ENCODE assay signal across 8 mouse cellular contexts in genomic region chr4:46040594-46041192, GRCm38 (mm10). TPM values are rescaled to one million over a fixed set of nuclear protein-coding genes. Genes with fewer than 3 reads are reported as not detected.
A peak's percentile ranks its signal among the peaks of the same experiment; 100 is the strongest.
DNase-seq lines count a peak whose midpoint lies in the region; ATAC-seq and TF ChIP-seq lines count a peak whose summit lies in the region.

No protein-coding gene starts in this region.

- intact Hi-C loops in heart, postnatal 10 days (cut with DNase I), result loop anchor here (2.0 kb wide), 1 partner anchor 24 kb away; no protein-coding TSS in a partner anchor

- peaks cover 5% of the 10 kb centered on the region; the same call in 1 of the 2 replicates for H3K27me3 ChIP-seq in ES-Bruce4 (ENCODE audit: control insufficient read depth, insufficient read depth, low read length, poor library complexity, severe bottlenecking)
- H3K27me3 ChIP-seq in liver, embryonic 16.5 days (ENCODE audit: control insufficient read depth, insufficient read depth, low read depth, low read length), result peaks cover 14% of the 10 kb centered on the region; the same call in 1 of the 2 replicates
- H3K27me3 ChIP-seq in stomach, postnatal 0 days (ENCODE audit: control insufficient read depth, insufficient read depth, low read length), result no peaks in the 10 kb centered on the region

- peak; percentile 88 for ATAC-seq in liver, embryonic 16.5 days (ENCODE audit: low read depth)
- peak; percentile 41 for ATAC-seq in stomach, postnatal 0 days (ENCODE audit: low FRiP score, low TSS enrichment)

- peak overlapping the region; percentile 80 for H3K4me2 ChIP-seq in liver, embryonic 16.5 days (ENCODE audit: low read depth, low read length)
- no peak overlapping the region for H3K4me2 ChIP-seq in stomach, postnatal 0 days (replicated peaks; ENCODE audit: low read depth)

- H3K4me3 ChIP-seq in ES-Bruce4 (ENCODE audit: low read depth, low read length), result no peak overlapping the region
- H3K4me3 ChIP-seq in liver, embryonic 16.5 days (ENCODE audit: low read depth, low read length), result peak overlapping the region; percentile 93
- H3K4me3 ChIP-seq in stomach, postnatal 0 days (ENCODE audit: low read depth, low read length), result no peak overlapping the region

- H3K27ac ChIP-seq in ES-Bruce4 (ENCODE audit: insufficient read depth, low read length), result no peak overlapping the region
- peak overlapping the region; percentile 98 for H3K27ac ChIP-seq in liver, embryonic 16.5 days (ENCODE audit: low read length)
- H3K27ac ChIP-seq in stomach, postnatal 0 days (replicated peaks), result no peak overlapping the region

- H3K36me3 ChIP-seq in ES-Bruce4 (ENCODE audit: control insufficient read depth, insufficient read depth, low read length, poor library complexity, severe bottlenecking), result no peaks in the 10 kb centered on the region
- H3K36me3 ChIP-seq in liver, embryonic 16.5 days (ENCODE audit: control insufficient read depth, insufficient read depth), result peaks cover 22% of the 10 kb centered on the region
- H3K36me3 ChIP-seq in stomach, postnatal 0 days (ENCODE audit: control insufficient read depth, insufficient read depth, low read length), result no peaks in the 10 kb centered on the region

- no peaks in the 10 kb centered on the region for H3K9me3 ChIP-seq in ES-Bruce4 (replicated peaks; ENCODE audit: control insufficient read depth, insufficient read depth, low read length, poor library complexity, severe bottlenecking)
- H3K9me3 ChIP-seq in liver, embryonic 16.5 days (replicated peaks; ENCODE audit: control insufficient read depth, low read length), result no peaks in the 10 kb centered on the region
- no peaks in the 10 kb centered on the region for H3K9me3 ChIP-seq in stomach, postnatal 0 days (ENCODE audit: control insufficient read depth, low read length)

- H3K9ac ChIP-seq in ES-Bruce4 (ENCODE audit: low read depth, poor library complexity, severe bottlenecking), result no peak overlapping the region
- H3K9ac ChIP-seq in liver, embryonic 16.5 days (ENCODE audit: low read depth, low read length), result peak overlapping the region; percentile 98
- no peak overlapping the region for H3K9ac ChIP-seq in stomach, postnatal 0 days (ENCODE audit: low read length)

- 2% methylated on average over 9 of the region's 9 CpGs for WGBS in liver, embryonic 16.5 days (ENCODE audit: insufficient replicate concordance)
- WGBS in stomach, postnatal 0 days, result 17% methylated on average over 9 of the region's 9 CpGs

- peak; percentile 10 for DNase-seq in kidney, adult 18-20 months
- no peak for DNase-seq in kidney, postnatal 14 days
- peak; percentile 67 for DNase-seq in cerebellum, adult 8-10 months
- DNase-seq in heart, postnatal 10 days, result peak; percentile 66 to 80
- no peak for DNase-seq in stomach, postnatal 0 days (ENCODE audit: low spot score)
- no peak for DNase-seq in frontal cortex, postnatal 10 days (ENCODE audit: low spot score in 2 of 2)

- TF ChIP-seq POLR2A in ES-Bruce4 (IDR thresholded peaks at IDR 0.05; ENCODE audit: insufficient read depth, low read length), result no peak

- no peaks in the 10 kb centered on the region for H3K4me1 ChIP-seq in ES-Bruce4 (ENCODE audit: control insufficient read depth, insufficient read depth, low read length)
- peaks cover 30% of the 10 kb centered on the region for H3K4me1 ChIP-seq in liver, embryonic 16.5 days (ENCODE audit: control insufficient read depth, low read depth, low read length)
- no peaks in the 10 kb centered on the region for H3K4me1 ChIP-seq in stomach, postnatal 0 days (replicated peaks; ENCODE audit: control insufficient read depth, insufficient read depth)

- TF ChIP-seq CTCF in ES-Bruce4 (IDR thresholded peaks at IDR 0.05; ENCODE audit: low read depth, low read length), result peak; percentile 32
- peak; percentile 74 for TF ChIP-seq CTCF in stomach, postnatal 0 days (IDR thresholded peaks at IDR 0.05; ENCODE audit: low read depth)

- TF ChIP-seq EP300 in ES-Bruce4 (IDR thresholded peaks at IDR 0.05; ENCODE audit: insufficient read depth, low read depth, low read length), result no peak
- TF ChIP-seq EP300 in stomach, postnatal 0 days (optimal IDR thresholded peaks at IDR 0.05), result no peak

RNA-seq across cellular contexts. Expression of gene Tmod1, which starts 2.0 kb away (rescaled TPM):
- 0.72 TPM in 1 of 2 replicates, not detected in the other for polyA plus RNA-seq in ES-Bruce4 (2011; ENCODE audit: insufficient read depth, insufficient read length, low read depth, missing spikeins)
- 100 to 1,000 TPM; 263 to 279 TPM for total RNA-seq in heart, postnatal 10 days (2021)
- 50.0 and 52.5 TPM in 2 replicates for polyA plus RNA-seq in liver, embryonic 16.5 days (2015; fragmentation: Nextera tagmentation; extraction: Ambion mirVana)
- polyA plus RNA-seq in stomach, postnatal 0 days (2015; fragmentation: Nextera tagmentation; extraction: Ambion mirVana), result 3.2 and 3.4 TPM in 2 replicates

Comparison
In these comparisons a context has a peak if more than half of its experiments do, and no peak if none do; other contexts are left out.
1. DNase-seq: peak in kidney, adult 18-20 months (single experiment), cerebellum, adult 8-10 months (single experiment) and heart, postnatal 10 days (2 of 2); none in kidney, postnatal 14 days (single experiment), stomach, postnatal 0 days (single experiment) and frontal cortex, postnatal 10 days (0 of 2).
2. RNA of gene Tmod1, which starts 2.0 kb away (polyA plus RNA-seq): 50.0 to 52.5 TPM in liver, embryonic 16.5 days; 3.2 to 3.4 TPM in stomach, postnatal 0 days and 0.72 TPM in ES-Bruce4; every median in the first group is over 10 times any median in the second.